Mouse (Mus musculus) telencephalon, adult 2 months (tissue): ENCODE data around the gene Cerkl.

Experiments used
- DNase-seq: peaks from one replicate; pipeline ENCODE4 v3.0.0-alpha.2; 2011; ENCODE audit warnings: low read depth, low spot score

Cerkl gene

DNA sequence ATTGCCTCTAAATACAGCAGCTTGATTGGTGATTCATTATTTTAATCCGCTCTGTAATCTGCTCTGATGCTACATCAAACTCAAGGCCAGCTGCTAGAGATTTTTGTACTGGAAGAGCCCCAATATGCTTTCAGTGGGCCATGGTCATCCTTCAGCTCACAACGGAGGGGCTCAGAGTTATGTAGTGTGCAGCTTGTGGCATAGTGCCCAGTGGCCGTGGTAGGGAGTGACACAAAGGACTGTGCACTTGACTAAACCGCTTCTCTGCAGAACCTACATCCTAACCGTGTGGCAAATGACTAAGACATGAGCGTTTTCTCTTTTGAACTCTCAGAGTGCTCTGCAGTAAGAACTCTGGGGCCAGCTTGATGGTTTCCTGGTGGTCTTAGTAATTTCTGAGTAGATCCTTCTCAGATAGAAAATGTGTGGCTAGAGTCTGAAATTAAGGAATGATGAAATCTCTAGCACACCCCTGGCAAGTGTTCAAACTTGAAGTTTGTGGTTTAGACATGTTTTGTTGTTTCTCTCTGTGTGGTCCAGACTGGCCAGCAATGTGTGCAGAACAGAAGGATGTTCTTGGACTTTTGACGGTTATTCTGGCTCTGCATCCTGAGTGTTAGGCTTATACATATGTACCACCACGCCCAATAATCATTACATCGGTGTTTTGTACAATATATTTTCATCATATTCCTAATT lies 140.3 kb downstream of the Cerkl start:
- DNase-seq = no peak

DNA sequence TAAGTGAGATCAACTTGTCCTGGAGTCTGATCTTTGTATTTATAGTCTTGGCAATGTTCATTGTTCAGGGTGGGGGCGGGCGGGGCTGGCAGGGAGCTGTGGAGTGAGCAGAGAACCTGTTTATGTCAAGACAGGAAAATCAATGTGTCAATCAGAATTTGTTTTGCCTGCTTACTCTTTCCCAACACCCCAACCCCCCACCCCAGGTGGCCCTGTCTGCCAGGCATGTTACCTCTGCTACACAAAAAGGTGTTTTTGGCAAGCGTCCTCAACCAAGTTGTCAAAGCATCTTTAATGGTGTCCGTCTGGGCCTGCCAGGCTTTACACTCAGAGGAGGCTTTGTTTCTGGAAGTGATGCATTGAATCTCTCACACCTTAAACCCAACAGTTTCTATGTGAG lies 141.5 kb downstream of the Cerkl start:
- DNase-seq = no peak

GRCm38 (mm10) chr2:79312499-79312898 lies 144.1 kb downstream of the Cerkl start:
- no peak for DNase-seq

GRCm38 (mm10) chr2:79309454-79310118 lies 147.0 kb downstream of the Cerkl start:
- no peak for DNase-seq

DNA sequence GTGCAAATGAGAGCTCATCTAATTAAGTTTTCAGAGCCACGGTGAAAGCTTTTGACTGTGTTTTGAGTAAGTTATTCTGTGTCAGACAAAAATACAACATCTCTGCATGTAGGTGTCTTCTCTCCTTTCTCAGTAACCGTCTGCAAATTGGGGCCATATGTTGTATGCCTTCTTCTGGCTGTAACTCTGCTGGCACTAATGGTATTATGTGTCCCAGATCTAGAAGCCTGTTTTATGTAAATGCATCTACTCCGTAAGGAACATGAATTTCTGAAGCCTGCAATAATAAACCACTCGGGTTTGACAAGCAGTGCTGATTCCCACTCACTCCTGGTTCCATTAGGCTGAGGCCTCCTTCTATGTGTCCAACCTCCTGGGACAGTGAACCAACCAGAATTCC lies 149.0 kb downstream of the Cerkl start:
- DNase-seq = peak; percentile 86

DNA sequence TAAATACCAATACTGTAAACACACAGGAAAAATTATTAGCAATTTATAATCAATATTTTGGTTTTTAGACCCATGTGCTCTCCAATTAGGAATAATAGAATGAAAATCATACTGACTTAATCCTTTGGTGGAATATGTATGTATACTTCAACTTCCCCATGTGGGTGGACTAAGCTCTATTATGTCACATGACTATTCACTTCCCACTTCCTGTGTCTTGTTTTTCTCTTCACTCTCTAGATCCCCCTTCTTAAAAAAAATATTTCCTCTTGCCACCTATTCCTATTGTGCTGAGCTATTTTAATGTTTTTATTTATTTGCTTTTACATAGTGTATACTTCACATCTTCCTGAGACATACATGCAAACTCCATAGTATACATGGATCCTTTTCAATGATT lies 154.2 kb downstream of the Cerkl start:
- no peak for DNase-seq

DNA sequence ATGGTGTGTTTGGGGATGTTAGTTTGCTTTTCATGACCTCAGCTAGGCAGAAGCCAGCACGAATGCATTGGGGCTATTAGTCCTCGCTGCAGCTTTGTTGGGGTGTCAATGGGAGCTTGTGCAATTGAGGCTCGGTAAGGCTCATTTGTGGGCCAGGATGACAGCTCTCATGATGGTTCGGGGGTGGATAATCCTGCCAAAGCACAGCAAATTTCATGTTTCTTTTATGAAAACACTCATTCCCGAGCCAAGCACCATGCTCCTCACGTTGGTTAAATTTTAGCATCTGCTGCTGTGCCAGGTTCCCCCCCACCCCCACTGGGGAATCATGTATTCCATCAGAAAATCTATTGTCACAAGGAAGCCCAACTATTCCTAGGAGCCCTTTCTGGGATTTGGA lies 164.2 kb downstream of the Cerkl start:
- no peak for DNase-seq

GRCm38 (mm10) chr2:79291922-79292321 lies 164.7 kb downstream of the Cerkl start:
- DNase-seq = no peak

- DNase-seq = no peak
Measured at GRCm38 (mm10) chr2:79290149-79290548, 166.4 kb downstream of the Cerkl start.

DNA sequence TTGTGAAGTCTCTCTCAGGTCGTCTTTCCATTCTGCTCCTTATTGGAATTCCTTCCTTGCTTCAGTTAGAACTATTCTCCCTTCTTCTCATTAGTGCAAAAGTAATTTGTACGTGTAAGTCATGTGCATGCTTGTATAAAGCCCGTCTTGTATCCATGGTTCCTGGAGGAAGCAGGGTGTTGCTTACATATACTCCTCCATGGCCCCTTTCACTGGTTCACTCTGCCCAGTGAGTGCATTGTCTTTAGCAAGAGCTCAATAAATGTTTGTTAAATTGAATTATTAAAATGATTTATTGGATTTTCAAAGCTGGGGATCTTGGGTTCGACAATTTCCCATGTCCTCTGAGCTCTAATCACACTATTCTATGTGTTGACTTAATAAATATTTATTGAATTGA lies 172.4 kb downstream of the Cerkl start:
- DNase-seq = no peak
